In the genomic region with DNA sequence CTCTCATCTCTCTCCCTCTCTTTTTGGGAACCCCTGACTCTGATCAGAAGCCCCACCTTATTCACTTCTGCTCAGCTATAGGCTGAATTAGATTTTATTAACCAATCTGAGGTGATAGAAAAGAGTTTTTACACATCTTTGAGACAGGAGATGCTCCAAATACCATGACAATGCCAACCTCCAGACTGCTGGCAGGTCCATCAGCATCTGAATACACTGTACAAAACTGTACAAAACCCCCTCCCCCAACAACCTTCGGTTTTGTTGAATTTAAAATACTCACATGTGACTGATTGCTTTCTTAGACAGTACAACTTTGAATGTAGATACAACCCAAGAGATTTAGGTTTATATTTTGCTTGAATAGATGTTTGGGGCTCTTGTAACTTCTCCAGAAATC, we compare ENCODE assay signal across 18 mouse cellular contexts.
"Had no signal": no experiment of that assay in that cellular context is flagged by ENCODE, and none has a peak within 500 bp of the region (broad histone marks: within the 10 kb centered on the region; RNA-seq: fewer than 3 reads in every experiment).

No protein-coding gene starts in this region.

- H3K9ac ChIP-seq: liver, embryonic 14.5 days; neural tube, embryonic 12.5 days; neural tube, embryonic 15.5 days; stomach, embryonic 15.5 days had no signal

- H3K4me2 ChIP-seq: midbrain, embryonic 11.5 days; neural tube, embryonic 12.5 days; neural tube, embryonic 15.5 days; stomach, embryonic 15.5 days had no signal

- H3K27ac ChIP-seq: left cerebral cortex, adult 2 months; liver, embryonic 14.5 days; neural tube, embryonic 12.5 days; neural tube, embryonic 15.5 days; stomach, embryonic 15.5 days had no signal

- H3K4me3 ChIP-seq: left cerebral cortex, adult 2 months; neural tube, embryonic 12.5 days; neural tube, embryonic 15.5 days; stomach, embryonic 15.5 days had no signal

- ATAC-seq: intestine, postnatal 0 days had no signal

- H3K9me3 ChIP-seq: neural tube, embryonic 12.5 days; neural tube, embryonic 15.5 days; stomach, embryonic 15.5 days had no signal

- DNase-seq: kidney, adult 2 months; kidney, postnatal 14 days; kidney, postnatal 4 days; lung, adult 2 months; lung, postnatal 14 days; lung, postnatal 4 days; midbrain, embryonic 14.5 days; retina, postnatal 1 day; right cerebral cortex, postnatal 25 days; spleen, adult 18-20 months; thymus, postnatal 25 days had no signal

- H3K4me1 ChIP-seq: stomach, embryonic 15.5 days had no signal

- H3K27me3 ChIP-seq: neural tube, embryonic 12.5 days; neural tube, embryonic 15.5 days; stomach, embryonic 15.5 days had no signal
